Mouse (Mus musculus): ENCODE measurements around the gene Ccin.

Gene Ccin

DNA sequence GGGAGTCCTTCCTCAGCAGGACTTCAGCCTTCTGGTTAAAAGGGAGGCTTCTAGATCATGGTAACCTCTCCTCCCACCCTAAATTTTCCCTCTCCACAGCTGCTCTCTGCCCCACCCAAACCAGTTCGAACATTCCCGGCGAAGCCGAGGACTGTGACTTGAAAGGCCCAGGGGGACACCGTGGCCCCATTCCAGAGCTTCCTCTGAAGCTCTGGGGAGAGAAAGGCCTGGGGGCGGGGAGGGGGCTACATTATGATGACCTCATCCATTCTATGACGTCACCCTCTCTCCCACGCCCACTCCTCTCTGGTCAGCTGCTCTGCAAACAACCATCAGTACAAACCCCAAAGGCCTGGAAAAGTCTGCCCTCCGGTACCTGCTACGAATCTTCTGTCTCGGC lies at the start of gene Ccin:
Gene Ccin (plus strand): TSS at position 303 of the 400 bp plus-strand sequence.
- in situ Hi-C loops (cut with MboI; ENCODE audit: unreplicated experiment in 2 of 2): loop anchor here (5.0 to 25.0 kb wide), 2 partner anchors 56 to 246 kb away; partner anchors contain the start of genes Hrct1 (in 1 of the 2) and Spaar (in 1 of the 2)

DNA sequence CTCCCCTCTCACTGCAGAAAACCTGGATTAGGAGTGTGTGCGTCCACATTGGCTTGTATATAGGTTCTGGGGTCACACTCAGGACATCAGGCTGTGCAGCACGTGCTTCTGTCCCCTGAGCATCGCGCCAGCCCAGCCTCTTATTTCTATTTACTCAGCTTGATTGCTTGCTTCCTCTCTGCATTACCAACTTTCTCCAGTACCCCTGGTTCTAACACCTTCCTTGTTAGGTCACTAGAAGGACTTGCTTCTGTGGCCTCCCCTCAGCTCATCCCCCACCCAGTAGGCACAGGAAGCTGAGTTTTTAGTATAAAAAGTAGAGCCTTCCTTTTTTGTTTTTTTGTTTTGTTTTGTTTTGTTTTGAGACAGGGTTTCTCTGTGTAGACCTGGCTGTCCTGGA lies 47.1 kb upstream of the Ccin start:
- in situ Hi-C loops (cut with MboI; ENCODE audit: unreplicated experiment in 2 of 2): no loop called here

DNA sequence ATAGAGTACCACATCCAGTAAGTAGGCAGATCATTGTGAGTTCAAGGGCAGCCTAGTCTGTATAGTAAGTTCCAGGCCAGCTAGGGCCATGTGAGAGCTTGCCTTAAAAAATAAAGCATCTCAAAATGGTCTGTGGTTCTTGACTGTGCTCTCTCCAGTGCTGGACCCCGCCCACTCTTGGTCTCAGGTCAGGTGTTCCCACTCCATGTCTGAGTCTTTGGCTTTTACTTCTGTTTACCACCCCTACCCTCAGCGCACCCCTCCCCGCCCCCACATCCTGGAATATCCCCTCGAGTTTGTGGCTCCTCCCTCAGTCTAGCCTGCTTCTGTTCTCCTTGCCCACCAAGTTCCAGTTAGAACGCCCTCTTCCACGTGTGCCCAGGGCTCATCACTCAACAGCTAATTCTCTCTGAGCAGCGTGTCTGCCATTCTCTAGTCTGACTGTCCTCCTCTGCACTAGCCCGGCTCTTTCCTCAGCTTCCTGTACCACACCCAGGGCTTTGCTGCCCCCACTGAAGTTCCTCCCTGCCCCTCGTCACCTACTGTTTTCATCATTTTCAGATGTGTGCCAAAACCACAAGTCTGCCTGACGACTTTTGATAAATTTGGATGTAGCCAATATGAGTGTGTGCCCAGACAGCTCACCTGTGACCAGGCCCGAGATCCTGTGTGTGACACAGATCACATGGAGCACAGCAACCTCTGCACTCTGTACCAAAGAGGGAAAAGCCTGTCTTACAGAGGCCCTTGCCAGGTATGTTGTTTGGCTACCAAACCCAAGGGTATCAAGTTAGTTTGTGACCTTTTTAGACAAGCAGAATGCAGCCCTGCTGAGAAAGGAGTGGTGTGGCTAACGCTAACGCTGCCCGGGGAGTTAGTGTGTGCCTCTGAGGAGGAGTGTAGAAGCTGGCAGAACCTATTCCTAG lies 46.3 kb upstream of the Ccin start:
- in situ Hi-C loops (cut with MboI; ENCODE audit: unreplicated experiment in 2 of 2): no loop called here

DNA sequence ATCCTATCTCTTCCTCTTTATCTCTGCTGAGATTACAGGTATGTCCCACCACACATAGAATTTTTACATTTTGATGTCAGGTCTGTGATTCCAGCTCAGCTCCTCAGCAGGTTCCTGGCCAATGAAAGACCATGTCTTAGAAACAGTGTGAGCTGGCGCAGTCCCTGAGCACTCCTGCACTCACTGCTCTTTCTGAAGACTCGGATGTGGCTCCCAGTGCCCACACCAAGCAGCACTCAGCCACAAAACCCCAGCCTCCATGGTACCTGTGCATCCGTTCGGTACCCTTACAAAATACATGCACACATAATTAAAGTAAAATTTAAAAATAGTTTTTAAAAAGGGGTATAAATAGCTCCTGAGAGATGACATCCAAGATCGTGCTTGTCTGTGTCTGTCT lies 42.0 kb upstream of the Ccin start:
- in situ Hi-C loops (cut with MboI; ENCODE audit: unreplicated experiment in 2 of 2): no loop called here

DNA sequence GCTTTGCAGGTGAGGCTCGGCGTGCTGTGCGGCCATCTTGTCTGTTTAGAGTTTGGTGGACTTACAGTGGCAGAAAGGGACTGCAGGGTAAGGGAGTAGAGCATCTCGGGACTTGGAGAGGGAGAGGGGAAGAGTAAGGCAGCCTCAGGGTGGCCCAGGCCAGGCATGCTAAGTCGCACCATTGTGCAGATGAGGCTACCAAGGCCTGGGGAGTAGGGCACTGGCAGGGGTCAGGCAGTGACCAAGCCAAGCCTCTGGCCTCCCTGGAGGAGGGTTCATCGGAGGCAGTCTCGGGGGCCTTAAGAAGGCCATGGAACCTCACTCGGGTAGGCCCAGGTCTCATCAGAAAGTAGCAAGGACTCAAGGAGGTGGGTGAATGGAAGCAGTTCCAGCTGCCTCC lies 40.9 kb upstream of the Ccin start:
- in situ Hi-C loops (cut with MboI; ENCODE audit: unreplicated experiment in 2 of 2): no loop called here

DNA sequence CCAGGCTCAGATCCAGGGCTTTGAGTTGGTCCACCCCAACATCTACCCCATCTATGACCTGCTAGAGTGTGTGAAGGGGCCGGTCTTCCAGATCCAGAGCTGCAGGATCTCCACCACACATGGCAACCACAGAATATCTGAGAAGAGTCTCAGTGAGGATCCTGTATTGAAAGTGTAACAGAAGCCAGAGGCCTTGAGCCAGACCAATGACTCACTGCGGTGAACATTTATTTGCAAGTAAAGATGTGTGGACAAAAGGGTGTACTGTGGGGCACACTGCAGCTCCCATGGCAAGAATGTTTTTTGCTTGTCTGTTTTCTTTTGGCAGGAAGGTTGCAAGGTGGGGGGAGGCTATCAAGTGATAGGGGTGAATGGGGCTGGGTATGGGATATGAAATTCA lies 35.7 kb upstream of the Ccin start:
- in situ Hi-C loops (cut with MboI; ENCODE audit: unreplicated experiment in 2 of 2): no loop called here

DNA sequence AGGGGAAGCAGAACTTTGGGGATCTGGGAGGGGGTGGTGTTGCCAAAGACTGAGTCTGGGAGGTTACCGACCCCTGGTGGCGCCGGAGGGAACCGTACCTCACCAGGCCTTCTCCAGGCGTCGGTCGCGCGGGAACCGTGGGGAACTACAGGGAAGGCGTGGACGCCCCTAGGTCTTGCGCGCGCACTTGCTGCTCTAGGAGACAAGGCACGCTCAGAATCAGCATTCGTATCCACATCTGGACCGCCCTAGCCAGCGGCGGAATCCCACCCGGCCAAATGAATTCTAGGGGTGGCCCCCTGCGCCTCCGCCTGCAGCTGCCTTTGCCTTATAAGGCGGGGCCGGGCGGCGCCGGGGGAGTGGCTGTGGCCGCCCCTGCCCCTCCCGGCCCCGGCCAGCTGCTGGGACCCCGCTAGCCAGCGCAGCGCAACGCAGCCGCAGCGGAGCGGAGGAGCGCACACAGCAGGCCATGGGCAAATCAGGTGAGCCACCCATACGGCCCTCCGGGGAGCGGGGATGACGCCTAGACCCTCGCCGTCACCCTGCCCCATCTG lies 25.9 kb upstream of the Ccin start, which contains the start of gene Glipr2:
Gene Glipr2 (plus strand): TSS at position 110 of the 554 bp plus-strand sequence.
- in situ Hi-C loops (cut with MboI; ENCODE audit: unreplicated experiment in 2 of 2): loop anchor here in 1 of 2 experiments (5.0 kb wide), 1 partner anchor 55 kb away; no protein-coding TSS in a partner anchor

DNA sequence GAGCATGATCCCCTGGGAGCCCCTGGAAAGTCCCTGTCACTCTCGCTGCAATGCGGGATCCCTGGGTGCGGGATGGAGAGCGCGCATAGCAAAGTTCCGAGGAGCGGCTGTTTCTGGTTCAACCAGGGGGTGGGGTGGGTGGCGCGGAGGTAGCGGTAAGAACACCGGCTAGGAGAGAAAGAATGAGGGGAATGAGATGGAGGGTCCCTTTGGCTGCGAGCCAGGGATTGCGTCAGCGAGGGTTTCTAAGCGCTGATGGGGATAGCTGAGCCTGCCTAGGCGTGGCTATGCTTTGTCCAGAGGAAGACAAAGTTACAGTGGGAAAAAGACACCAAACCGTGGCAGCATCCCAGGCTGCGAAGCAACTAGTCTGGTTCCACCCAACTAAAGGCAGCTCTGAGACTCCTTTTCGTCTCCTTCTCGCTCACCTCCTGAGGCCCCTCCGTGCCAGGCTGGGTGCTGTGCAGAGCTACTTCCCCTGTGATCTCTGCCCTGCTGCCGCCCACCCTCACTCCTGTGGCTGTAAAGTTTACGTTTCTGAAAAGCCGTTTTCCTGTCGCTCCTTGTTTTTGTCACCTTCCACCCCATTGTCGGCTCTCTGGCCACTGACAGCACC lies 25.3 kb upstream of the Ccin start:
- in situ Hi-C loops (cut with MboI; ENCODE audit: unreplicated experiment in 2 of 2): loop anchor here in 1 of 2 experiments (5.0 kb wide), 1 partner anchor 54 kb away; no protein-coding TSS in a partner anchor

DNA sequence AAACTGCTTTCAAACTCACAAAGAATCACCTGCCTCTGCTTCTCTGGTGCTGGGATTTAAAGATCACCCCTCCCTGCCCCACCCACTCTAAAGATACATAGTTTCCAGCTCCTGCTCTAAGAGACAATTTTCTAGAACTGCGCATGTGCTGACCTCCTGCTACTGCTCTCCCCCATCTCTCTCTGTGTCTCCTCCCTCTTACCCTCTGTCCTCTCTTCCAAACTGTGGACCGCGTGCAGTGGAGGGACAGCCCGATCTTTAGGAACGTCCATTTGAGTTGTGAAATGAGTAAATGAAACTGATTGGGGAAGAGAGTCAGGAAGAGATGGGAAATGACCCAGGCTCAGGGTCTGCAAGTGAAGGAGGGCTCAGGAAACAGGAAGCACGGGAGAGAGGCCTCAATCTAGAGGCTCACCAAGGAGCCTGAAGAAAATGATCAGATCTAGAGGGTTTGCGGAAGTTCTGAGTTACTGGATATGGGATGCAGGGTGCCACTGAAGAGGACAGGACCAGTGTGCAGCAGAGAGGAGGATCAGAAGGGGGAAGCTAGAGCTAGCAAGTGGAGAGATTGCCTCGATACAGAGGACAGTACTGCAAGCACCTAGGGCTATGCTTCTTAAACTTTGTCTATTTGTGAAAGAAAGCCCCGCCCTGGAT lies 23.6 kb upstream of the Ccin start:
- in situ Hi-C loops (cut with MboI; ENCODE audit: unreplicated experiment in 2 of 2): loop anchor here in 1 of 2 experiments (5.0 to 10.0 kb wide), 2 partner anchors 53 to 505 kb away; partner anchors contain the start of gene Cd72

DNA sequence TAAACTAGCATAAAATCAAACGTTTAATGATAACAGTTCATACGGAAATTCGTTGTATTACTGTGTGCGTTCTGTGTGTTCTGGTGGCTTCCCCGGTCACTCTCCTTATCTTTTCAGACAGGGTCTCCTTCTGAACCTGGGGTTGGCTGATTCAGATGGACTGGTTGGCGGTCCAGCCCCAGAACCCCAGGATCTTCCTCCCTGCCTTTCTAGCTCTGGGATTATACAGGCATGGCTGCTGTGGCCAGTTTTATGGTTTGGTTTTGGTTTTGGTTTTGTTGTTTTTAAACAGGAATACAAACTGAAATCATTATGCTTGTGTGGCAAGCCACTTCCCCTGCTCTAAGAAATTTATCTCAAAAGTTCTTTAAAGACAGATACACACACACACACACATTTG lies 23.1 kb upstream of the Ccin start:
- in situ Hi-C loops (cut with MboI; ENCODE audit: unreplicated experiment in 2 of 2): loop anchor here in 1 of 2 experiments (10.0 kb wide), 1 partner anchor 505 kb away; the partner anchor contains the start of gene Cd72

DNA sequence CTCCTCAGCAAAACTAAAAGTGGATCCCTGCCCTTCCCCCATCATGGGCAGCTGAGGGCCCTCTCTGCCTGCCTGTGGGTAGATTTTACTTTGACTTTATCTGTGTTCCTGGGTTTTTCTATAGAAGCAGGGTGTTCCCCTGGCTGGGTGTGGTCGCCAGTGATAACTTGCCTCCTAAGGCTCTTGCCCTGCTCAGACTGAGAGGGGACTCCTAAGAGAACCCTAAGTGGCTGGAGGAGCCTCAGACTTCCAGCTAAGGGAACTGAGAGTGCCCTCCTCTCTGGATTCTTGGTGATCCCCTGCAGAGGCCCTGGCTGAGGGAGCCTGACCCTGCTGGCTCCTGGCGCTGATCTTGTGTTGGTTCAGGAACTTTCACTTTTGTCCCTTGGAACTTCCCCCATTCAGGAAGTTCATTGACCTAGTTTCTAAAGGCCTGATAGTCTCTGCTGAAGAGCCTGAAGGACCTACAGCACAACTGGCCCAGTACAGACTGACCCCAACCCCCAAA lies 18.9 kb upstream of the Ccin start:
- in situ Hi-C loops (cut with MboI; ENCODE audit: unreplicated experiment in 2 of 2): loop anchor here in 1 of 2 experiments (10.0 kb wide), 1 partner anchor 510 kb away; the partner anchor contains the start of gene Cd72

DNA sequence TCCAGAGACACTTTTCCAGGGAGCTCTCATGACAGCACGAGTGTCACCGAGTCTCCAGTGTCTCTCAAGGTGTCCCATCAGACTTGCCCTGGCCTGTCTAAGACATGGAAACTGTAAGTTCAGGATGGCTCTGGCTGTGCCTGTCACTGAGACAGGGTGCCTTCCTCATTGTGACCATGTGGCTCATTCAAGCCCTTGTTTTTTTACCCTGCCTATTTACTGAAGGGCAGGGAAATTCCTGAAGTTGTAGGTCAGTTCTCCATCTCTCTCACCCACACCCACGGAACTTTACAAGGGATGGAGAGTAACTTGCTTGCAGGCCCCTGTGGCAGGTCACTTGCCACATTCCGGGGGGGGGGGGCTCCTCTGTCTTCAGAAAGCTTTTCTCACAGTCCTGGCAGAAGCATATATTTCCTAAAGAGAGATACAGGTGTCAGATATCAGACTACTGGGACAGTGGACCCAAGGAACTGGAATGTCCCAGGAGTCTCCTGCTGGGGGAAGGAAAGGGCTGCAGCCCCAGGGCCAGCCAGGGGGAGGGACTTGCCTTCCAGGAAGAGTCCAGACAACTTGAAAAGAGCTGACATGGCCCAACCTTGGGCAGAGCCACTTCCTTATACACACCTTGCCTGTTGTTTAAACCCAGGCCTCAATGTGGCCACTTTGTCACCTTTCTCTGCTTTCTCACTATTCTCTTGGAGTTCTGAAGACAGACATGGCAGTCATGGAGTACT lies 18.2 kb upstream of the Ccin start:
- in situ Hi-C loops (cut with MboI; ENCODE audit: unreplicated experiment in 2 of 2): loop anchor here in 1 of 2 experiments (10.0 kb wide), 1 partner anchor 510 kb away; the partner anchor contains the start of gene Cd72

DNA sequence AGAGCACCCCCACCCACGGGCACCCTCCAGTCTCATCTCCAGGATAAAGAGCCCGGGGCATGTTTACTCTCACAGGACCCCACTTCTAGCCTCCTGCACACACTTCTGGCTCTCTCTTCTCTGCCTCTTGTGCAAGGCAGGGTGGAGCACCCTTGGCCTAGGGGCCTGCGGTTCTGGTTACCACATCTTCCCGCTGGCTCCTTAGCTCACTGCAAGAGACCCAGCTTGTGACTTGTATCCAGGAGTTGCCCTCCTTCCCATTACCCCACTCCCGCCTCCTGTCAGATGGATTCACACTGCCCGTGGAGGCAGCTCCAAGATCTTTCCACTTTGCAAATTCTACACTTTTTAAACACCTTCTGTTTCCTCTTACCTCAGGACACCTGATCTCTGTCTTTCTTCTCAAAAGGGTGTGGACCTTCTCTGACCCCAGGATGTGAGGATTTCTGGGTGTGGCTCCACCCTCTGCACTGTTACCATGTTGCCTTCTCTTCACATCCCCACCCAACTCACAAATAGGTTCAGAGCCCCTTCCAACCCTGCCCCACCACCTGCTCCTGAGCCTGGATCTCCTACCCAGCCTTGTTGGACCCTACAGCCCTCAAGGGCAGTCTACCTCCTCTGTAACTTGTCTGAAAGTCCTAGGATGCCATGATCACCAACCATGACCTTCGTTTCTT lies 17.3 kb upstream of the Ccin start:
- in situ Hi-C loops (cut with MboI; ENCODE audit: unreplicated experiment in 2 of 2): loop anchor here in 1 of 2 experiments (10.0 kb wide), 1 partner anchor 511 kb away; the partner anchor contains the start of gene Cd72

DNA sequence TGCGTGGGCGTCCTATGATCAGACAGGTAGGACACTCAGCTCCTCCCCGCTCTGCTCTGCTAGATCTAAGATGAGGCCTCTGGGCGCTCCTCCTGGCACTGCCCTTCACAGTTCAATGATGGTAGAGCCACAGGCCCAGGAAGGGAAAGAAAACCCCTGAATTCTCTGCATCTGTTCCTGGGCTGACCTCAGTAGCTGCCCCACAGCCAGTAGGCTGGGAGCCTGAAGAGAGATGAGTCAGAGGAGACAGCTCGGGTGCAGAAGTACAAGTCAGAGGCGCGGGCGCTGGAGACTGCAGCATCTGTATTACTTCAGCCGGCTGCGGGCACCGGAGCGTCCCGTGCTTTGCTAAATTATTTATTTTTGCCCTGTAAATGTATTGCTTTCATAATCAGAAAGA lies 14.6 kb upstream of the Ccin start:
- in situ Hi-C loops (cut with MboI; ENCODE audit: unreplicated experiment in 2 of 2): loop anchor here in 1 of 2 experiments (10.0 kb wide), 1 partner anchor 514 kb away; the partner anchor contains the start of gene Cd72

DNA sequence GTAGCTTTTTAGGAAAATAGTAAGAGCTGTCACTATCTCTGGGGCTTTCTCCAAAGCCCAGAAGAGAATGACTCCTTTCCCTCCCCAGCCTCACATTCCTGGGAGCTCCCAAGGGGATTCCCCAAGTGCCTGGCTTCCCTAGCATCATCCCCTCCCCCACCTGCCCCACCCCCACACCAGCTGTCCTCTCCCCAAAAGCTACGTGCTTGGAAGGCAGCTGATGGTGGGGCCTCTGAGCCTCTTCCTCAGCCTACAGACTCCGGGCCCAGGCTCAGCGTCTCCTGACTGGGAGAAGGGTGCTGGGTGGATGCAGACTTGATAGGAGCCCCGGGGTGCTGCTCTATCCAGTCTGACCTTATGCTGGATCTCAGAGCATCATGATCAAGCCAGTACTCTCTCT lies 13.9 kb upstream of the Ccin start:
- in situ Hi-C loops (cut with MboI; ENCODE audit: unreplicated experiment in 2 of 2): loop anchor here in 1 of 2 experiments (10.0 kb wide), 1 partner anchor 515 kb away; the partner anchor contains the start of gene Cd72

DNA sequence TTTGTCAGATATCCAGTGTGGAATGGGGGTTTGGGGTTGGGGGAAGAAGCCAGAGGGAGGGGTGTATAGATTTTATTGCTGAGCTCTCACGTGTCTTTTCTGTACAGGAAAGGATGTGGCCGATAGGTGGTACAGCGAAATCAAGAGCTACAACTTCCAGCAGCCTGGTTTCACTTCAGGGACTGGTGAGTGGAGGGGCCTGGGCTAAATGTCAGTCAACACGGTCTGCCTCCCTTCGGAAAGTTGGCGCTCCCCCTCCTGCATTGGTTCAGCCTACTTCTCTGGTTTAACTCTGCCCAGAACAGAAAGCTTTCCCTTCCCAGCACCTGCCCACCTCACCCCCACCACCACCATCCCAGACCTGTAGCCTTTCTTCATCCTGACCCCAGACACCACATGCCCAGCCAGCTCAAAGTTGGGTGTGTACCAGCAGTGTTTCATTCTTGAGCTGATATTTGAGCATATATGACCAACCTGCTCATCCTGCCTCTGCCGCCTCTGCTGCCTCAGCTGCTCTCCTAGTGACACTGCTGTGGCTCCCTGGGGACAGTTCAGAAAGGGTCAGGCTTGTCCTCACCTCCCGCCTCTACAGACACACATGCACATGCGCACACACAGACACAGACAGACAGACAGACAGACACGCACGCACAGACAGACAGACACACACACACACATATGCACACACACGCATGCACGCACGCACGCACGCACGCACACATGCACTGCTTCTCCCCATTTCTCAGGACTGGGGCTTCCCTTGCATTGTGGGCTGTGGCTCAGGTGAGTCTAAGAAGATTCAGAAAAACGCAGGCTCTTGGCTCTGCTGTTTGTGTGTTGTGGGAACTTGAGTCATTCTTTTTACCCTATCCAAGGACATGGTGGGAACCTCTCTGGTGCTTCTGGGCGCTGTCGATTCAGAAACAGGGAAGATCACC lies 12.6 kb upstream of the Ccin start:
- in situ Hi-C loops (cut with MboI; ENCODE audit: unreplicated experiment in 2 of 2): no loop called here

DNA sequence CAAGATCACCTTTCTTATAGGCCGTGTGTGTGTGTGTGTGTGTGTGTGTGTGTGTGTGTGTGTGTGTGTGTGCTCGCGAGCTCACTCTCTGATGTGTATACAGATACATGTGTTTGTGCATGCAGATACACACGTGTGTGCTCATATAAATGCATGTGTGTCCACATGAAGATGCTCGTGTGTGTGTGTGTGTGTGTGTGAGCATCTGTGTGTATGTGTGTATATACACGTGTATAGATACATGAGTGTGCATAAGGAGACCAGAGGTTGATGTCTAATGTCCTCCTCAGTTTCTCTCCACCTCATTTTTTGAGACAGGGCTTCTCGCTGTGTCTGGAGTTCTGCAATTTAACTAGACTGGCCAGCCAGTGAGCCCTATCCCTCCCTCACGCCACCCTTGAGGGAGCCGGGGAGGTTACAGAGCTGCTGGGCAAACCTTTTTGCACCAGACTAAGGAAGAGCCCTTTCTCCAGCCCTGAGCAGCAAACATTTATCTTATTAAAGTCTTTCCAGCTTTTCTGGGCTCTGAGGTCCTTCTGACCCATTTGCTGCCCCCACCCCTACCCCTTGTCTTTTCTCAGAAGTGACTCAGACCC lies 11.6 kb upstream of the Ccin start:
- in situ Hi-C loops (cut with MboI; ENCODE audit: unreplicated experiment in 2 of 2): no loop called here

Data from v-Abl transformed pro-B cells (cell line).